Mouse (Mus musculus) hindbrain, embryonic 13.5 days (tissue): ENCODE data around the gene Disp3. TPM values are rescaled to one million over a fixed set of nuclear protein-coding genes. Genes with fewer than 3 reads are reported as not detected.

ENCODE experiments used
- ATAC-seq: fragments of 200-750 bp; cut with Nextera tagmentation; 2 replicates; pipeline ENCODE4 v1.8.0; 2017; ENCODE audit warnings: moderate TSS enrichment; ENCODE audit not compliant: low FRiP score
- H3K27ac ChIP-seq: fragments of 300-500 bp; sonication (generic); 2 replicates; pipeline ENCODE4 v1.5.1; 2015; ENCODE audit warnings: inconsistent platforms, mild to moderate bottlenecking, moderate library complexity
- H3K27me3 ChIP-seq: fragments of 300-500 bp; sonication (generic); 2 replicates; pipeline ENCODE4 v1.6.1; 2015; ENCODE audit warnings: mild to moderate bottlenecking, inconsistent platforms
- H3K36me3 ChIP-seq: fragments of 300-500 bp; sonication (generic); 2 replicates; pipeline ENCODE4 v1.6.1; 2015; ENCODE audit warnings: mild to moderate bottlenecking, inconsistent platforms
- H3K4me1 ChIP-seq: fragments of 300-500 bp; sonication (generic); replicated peaks from 2 replicates; pipeline ENCODE4 v1.6.1; 2015; ENCODE audit warnings: inconsistent platforms
- H3K4me2 ChIP-seq: fragments of 300-500 bp; sonication (generic); 2 replicates; pipeline ENCODE4 v1.6.1; 2015; ENCODE audit warnings: inconsistent platforms, mild to moderate bottlenecking, moderate library complexity
- H3K4me3 ChIP-seq: fragments of 300-500 bp; sonication (generic); 2 replicates; pipeline ENCODE4 v1.5.1; 2015; ENCODE audit warnings: mild to moderate bottlenecking, inconsistent platforms
- H3K9ac ChIP-seq: fragments of 300-500 bp; sonication (generic); 2 replicates; pipeline ENCODE4 v1.6.1; 2015; ENCODE audit warnings: mild to moderate bottlenecking, inconsistent platforms
- H3K9me3 ChIP-seq: fragments of 300-500 bp; sonication (generic); 2 replicates; pipeline ENCODE4 v1.6.1; 2016; ENCODE audit warnings: inconsistent platforms
- WGBS: fragments of 180-500 bp; shearing (Covaris S2); methylation state at CpG from one replicate; pipeline ENCODE4 v1.1.7; 2015; 5-methylcytosine and 5-hydroxymethylcytosine counted together
- polyA plus RNA-seq: library from polyadenylated mRNA; unstranded; fragments of >200 nt; fragmentation: Nextera tagmentation; extraction: Ambion mirVana; gene quantifications from 2 replicates; pipeline ENCODE4 v1.2.1, GENCODE M21; 2015

Gene Disp3
- polyA plus RNA-seq, 1 experiment from 2014 or later: 15.4 TPM

DNA sequence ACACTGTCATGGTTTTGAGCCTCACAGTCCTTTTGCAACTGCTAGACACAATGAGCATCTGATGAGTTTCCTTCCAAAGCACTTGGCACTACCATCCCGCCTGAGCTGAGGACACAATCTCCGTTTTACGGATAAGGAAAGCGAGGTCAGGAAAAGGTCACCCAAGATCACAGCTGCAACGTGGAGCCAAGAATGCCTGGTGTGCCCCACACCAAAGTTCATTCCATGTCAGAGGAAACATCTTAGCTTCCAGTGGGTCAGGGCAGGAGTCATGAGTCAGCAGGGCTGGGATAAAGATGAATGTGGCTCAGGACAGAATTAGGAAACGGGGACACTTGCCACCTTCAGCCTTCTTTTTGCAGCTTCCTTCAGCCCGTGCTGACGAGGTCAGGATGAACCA is 25.8 kb upstream of the Disp3 start:
- WGBS: 43% methylated on average over 8 of the region's 8 CpGs
- no peak overlapping the region for H3K27ac ChIP-seq
- no peak overlapping the region for H3K4me3 ChIP-seq
- H3K4me1 ChIP-seq: peaks cover 72% of the 10 kb centered on the region
- H3K36me3 ChIP-seq: no peaks in the 10 kb centered on the region
- no peaks in the 10 kb centered on the region for H3K9me3 ChIP-seq
- H3K27me3 ChIP-seq: 0 out of 2 replicates have a peak, but pooled peaks cover 2% of the 10 kb centered on the region
- H3K4me2 ChIP-seq: no peak overlapping the region
- no peak overlapping the region for H3K9ac ChIP-seq
- ATAC-seq: no peak

DNA sequence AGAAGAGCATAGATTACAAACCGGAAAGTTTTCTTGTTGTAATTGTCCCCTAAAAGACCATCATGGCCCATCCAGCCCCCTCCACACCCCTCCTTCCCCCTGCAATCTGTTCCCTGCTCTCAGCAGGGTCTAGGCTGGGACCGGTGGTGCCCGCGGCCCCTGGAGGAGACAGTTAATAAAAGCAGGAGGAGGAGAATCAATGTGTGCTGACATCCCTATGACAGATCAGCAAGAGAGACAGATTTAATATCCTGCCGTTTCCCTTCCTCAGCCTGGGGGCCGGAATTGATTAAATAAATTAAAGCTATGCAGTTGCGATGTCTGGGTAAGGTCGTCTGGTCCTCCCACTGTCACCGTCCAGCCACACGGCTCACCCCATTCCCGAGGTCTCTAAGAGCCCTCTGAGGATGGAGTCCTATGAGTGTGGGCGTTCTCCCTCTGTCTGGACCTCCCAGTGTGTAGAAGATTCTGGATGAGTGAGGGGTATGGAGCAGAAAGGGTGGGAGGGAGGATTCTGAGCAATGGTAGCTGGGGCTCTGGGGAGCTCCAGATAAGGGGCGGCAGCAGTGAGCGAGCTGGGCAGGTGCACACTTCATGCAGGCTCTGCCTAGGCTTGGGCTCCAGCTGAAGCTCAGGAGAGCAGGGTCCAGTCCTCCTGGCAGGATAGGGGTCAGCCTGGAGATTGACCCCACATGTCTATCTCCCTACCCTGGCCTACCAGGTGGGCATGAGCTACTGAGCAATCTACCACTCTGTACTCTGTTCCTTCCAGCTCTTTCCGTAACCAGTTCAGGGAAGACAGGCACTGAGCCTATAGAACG is 24.7 kb upstream of the Disp3 start:
- 40% methylated on average over 16 of the region's 16 CpGs for WGBS
- H3K27ac ChIP-seq: peak overlapping the region; percentile 76
- H3K4me3 ChIP-seq: no peak overlapping the region
- 0 out of 2 replicates have a peak overlapping the region, but pooled peaks have one; percentile 31 for H3K9ac ChIP-seq
- no peaks in the 10 kb centered on the region for H3K27me3 ChIP-seq
- no peaks in the 10 kb centered on the region for H3K36me3 ChIP-seq
- H3K4me1 ChIP-seq: peaks cover 63% of the 10 kb centered on the region
- H3K4me2 ChIP-seq: 0 out of 2 replicates have a peak overlapping the region, but pooled peaks have one; percentile 8
- peak; percentile 77 for ATAC-seq
- no peaks in the 10 kb centered on the region for H3K9me3 ChIP-seq

DNA sequence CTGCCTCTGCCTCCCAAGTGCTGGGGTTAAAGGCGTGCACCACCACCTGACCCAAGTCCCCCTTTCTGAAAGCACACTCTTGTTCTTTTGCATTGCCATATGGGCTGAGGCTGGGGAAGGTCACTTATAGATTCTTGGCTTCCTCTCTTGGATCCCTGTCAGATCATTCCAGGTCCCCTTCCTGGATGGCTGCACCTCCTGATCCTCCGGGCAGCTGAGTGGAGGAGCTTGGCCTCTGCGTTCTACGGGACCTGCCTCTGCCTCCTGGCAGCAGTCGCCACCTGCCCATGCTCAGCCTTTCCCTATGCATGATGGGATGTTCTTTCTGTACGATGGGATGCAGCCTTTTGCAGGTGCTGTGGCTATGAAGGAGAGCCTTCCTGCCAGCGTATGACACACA is 23.1 kb upstream of the Disp3 start:
- no peak overlapping the region for H3K4me3 ChIP-seq
- no peaks in the 10 kb centered on the region for H3K27me3 ChIP-seq
- no peak overlapping the region for H3K27ac ChIP-seq
- H3K36me3 ChIP-seq: no peaks in the 10 kb centered on the region
- no peaks in the 10 kb centered on the region for H3K9me3 ChIP-seq
- peaks cover 74% of the 10 kb centered on the region for H3K4me1 ChIP-seq
- 90% methylated on average over 7 of the region's 7 CpGs for WGBS
- no peak overlapping the region for H3K4me2 ChIP-seq
- no peak for ATAC-seq
- no peak overlapping the region for H3K9ac ChIP-seq

DNA sequence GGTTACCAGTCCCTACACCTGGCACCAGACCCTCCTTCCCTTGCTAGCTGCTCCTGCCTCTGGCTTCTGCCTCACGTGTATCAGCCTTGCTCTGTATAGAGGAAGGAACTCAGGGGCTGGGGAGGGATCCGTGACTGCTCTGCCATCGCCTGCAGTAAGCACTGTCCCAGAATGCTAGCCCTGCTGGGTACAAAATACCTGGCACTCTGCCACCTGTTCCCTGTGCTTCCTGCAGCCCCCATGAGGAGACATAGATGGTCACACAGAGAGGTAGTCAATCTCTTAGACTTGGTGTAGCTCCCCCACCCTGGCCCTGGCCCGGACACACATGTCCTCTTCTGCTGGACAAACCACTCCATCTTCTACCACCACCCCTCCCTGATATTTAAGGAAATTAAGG is 22.4 kb upstream of the Disp3 start:
- H3K4me1 ChIP-seq: peaks cover 73% of the 10 kb centered on the region
- no peak overlapping the region for H3K9ac ChIP-seq
- no peak for ATAC-seq
- no peak overlapping the region for H3K27ac ChIP-seq
- WGBS: 58% methylated on average over 4 of the region's 4 CpGs
- H3K27me3 ChIP-seq: no peaks in the 10 kb centered on the region
- no peak overlapping the region for H3K4me2 ChIP-seq
- no peaks in the 10 kb centered on the region for H3K36me3 ChIP-seq
- H3K9me3 ChIP-seq: no peaks in the 10 kb centered on the region
- H3K4me3 ChIP-seq: no peak overlapping the region

DNA sequence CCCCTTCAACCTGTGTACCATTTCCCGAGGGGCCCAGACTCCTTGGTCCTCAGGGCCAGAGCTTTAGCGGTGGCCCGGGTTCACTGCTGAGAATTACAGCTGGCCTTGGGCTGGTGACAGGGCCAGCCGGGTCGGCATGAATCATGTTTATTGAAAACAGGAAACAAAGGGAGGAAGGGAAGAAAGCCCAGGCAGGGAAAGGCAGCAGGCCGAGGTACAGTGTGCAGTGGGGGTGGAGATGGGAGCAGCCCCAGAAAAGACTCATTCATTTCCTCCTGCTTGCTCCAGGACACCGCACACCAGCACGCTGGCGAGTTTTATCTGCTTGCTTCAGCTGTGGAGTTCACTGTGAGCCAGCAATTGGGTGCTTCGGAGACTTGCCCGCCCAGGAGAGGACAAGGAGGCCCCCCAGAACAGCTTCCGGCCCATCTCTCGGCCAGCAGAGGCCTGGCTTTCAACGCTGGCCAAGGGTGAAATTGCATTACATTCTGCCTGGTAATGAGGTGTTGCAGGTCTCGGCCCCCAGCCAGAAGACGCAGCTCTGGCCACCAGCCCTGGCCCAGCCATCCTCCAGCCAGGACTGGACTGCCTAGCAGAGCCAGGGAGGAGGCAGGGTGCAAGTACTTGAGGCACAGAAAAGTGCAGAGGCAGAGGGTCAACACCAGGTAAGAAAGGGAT is 18.8 kb upstream of the Disp3 start:
- Histone ChIP-seq H3K4me3 (no peak overlapping the region), H3K9ac (peak overlapping the region; percentile 25; the same call in 1 of the 2 replicates), H3K27me3 (0 out of 2 replicates have a peak, but pooled peaks cover 5% of the 10 kb centered on the region), H3K4me2 (no peak overlapping the region), H3K9me3 (0 out of 2 replicates have a peak, but pooled peaks cover 4% of the 10 kb centered on the region), H3K27ac (peak overlapping the region; percentile 66), H3K4me1 (peaks cover 43% of the 10 kb centered on the region), H3K36me3 (no peaks in the 10 kb centered on the region)
- WGBS: 14% methylated on average over 16 of the region's 16 CpGs
- 0 out of 2 replicates have a peak, but pooled peaks have one; percentile 23 for ATAC-seq

DNA sequence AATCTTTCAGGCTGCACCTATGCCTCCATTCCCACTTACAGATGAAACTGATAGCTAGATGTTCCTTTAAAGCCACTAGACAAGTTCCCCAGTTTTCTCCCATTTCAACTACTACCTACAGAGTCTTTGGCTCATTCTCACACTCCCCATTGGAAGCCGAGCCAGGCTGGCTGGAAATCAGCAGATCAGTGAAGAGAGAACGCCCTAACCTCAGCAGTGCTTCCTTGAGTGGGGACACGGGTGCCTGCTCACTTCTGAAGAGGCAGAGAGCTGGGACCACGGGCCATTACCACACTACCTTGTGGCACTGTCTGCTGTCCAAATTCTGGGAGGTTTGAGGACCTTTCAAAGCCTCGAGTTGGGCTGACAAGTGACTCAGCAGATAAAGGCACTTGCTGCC is 11.0 kb upstream of the Disp3 start:
- 80% methylated on average over 5 of the region's 5 CpGs for WGBS

DNA sequence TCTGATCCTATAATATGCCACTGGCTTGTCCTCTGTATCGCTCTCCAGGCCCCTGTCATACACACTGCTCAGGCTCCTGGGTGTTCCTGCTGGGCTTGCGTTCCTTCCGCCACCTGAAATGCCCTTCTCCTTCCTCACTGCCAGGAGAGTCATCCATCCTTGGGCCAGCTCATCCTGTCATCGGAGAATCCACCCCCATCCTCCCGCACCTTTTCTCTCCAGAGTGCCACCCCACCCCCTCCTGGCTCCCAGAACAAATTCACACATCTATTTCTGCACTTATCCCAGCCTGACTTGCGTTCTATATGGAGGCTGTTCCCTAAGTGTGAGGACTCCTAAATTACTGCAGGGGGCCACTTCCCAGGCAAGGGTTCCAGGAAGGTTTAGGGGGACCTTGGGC is 9.9 kb upstream of the Disp3 start:
- H3K4me1 ChIP-seq: peaks cover 11% of the 10 kb centered on the region
- H3K4me3 ChIP-seq: no peak overlapping the region
- whole genome bisulfite sequencing: 74% methylated on average over 6 of the region's 6 CpGs
- H3K9ac ChIP-seq: no peak overlapping the region
- ATAC-seq: 0 out of 2 replicates have a peak, but pooled peaks have one; percentile 34
- no peaks in the 10 kb centered on the region for H3K36me3 ChIP-seq
- no peak overlapping the region for H3K27ac ChIP-seq
- H3K27me3 ChIP-seq: peaks cover 9% of the 10 kb centered on the region
- H3K4me2 ChIP-seq: no peak overlapping the region
- H3K9me3 ChIP-seq: no peaks in the 10 kb centered on the region

More for the DNA sequence above, 11.0 kb upstream of the Disp3 start:
- no peak overlapping the region for H3K4me2 ChIP-seq
- peaks cover 8% of the 10 kb centered on the region for H3K27me3 ChIP-seq
- H3K4me3 ChIP-seq: no peak overlapping the region
- H3K9me3 ChIP-seq: 0 out of 2 replicates have a peak, but pooled peaks cover 4% of the 10 kb centered on the region
- H3K27ac ChIP-seq: no peak overlapping the region
- H3K36me3 ChIP-seq: no peaks in the 10 kb centered on the region
- no peak for ATAC-seq
- peaks cover 4% of the 10 kb centered on the region; the same call in 1 of the 2 replicates for H3K4me1 ChIP-seq
- H3K9ac ChIP-seq: no peak overlapping the region

DNA sequence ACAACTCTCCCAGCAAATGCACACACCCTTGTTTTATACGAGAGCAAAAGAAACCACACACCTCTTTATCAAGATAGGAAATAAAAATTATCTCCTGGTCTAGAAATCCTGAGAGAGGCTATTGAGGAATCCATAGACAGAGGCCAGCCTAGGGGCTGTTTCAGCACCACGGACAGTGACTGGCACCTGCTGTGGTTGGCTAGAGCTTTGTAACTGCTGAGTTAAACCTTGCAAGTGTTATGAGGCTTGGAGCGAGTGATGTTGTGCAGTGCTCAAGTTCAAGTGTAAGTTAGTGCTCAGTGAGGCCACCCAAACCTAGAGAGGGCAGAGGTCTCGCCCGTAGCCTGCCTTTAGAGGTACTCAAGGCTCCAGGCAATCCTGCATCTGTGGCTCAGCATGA is 5.6 kb upstream of the Disp3 start:
- WGBS: 34% methylated on average over 5 of the region's 5 CpGs
- no peak for ATAC-seq
- no peaks in the 10 kb centered on the region for H3K36me3 ChIP-seq

DNA sequence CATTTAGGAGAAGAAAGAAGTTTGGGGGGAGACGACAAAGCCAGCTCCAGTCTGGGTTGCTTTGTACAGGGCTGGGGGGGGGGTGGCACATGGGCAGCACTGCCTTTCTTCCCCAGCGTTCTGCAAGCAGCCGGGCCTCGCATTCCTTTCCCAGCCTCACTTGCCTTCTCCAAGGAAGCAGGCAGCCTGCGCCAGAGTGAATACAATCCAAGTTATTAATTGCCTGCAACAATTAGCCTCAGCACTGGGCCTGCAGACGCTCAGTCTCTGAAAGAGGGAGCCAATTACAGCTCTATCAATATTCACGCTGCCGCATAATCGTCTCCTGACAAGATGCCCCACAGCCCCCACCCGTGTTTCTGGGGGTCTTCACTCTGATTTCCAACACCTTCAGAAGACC is 4.1 kb upstream of the Disp3 start:
- 26% methylated on average over 10 of the region's 10 CpGs for WGBS

More for the DNA sequence above, 5.6 kb upstream of the Disp3 start:
- Histone ChIP-seq H3K9me3 (no peaks in the 10 kb centered on the region), H3K27ac (no peak overlapping the region), H3K4me3 (no peak overlapping the region), H3K4me2 (no peak overlapping the region), H3K27me3 (peaks cover 7% of the 10 kb centered on the region), H3K9ac (no peak overlapping the region), H3K4me1 (peaks cover 45% of the 10 kb centered on the region)

DNA sequence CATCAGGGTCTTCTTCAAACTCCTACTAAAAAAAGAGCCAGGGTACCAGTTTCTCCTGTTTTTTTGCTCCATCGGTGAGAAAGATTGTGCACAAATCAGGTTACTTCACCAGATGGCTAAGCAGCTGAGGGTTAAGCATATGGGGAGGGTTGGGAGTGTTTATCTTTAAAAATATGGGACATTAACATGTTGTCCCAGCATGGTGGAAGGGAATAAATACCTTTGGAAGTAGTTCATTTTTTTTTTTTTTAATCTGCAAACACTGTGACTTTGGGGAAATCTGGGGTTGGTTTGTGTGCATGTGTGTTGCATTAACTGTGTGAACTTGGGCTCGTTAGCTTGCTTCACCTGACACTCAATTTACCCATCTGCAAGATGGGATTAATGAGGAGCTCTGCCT is 3.3 kb upstream of the Disp3 start:
- peaks cover 64% of the 10 kb centered on the region for H3K4me1 ChIP-seq
- H3K27me3 ChIP-seq: peaks cover 9% of the 10 kb centered on the region
- no peak for ATAC-seq
- WGBS: 67% methylated on average over 2 of the region's 2 CpGs
- no peak overlapping the region for H3K4me3 ChIP-seq
- no peaks in the 10 kb centered on the region for H3K9me3 ChIP-seq
- no peak overlapping the region for H3K9ac ChIP-seq
- no peak overlapping the region for H3K4me2 ChIP-seq
- no peak overlapping the region for H3K27ac ChIP-seq
- no peaks in the 10 kb centered on the region for H3K36me3 ChIP-seq

More for the DNA sequence above, 4.1 kb upstream of the Disp3 start:
- peaks cover 56% of the 10 kb centered on the region for H3K4me1 ChIP-seq
- no peaks in the 10 kb centered on the region for H3K9me3 ChIP-seq
- no peak overlapping the region for H3K4me2 ChIP-seq
- no peak for ATAC-seq
- no peaks in the 10 kb centered on the region for H3K36me3 ChIP-seq
- peaks cover 9% of the 10 kb centered on the region for H3K27me3 ChIP-seq
- no peak overlapping the region for H3K9ac ChIP-seq
- H3K4me3 ChIP-seq: no peak overlapping the region
- peak overlapping the region; percentile 66 for H3K27ac ChIP-seq

DNA sequence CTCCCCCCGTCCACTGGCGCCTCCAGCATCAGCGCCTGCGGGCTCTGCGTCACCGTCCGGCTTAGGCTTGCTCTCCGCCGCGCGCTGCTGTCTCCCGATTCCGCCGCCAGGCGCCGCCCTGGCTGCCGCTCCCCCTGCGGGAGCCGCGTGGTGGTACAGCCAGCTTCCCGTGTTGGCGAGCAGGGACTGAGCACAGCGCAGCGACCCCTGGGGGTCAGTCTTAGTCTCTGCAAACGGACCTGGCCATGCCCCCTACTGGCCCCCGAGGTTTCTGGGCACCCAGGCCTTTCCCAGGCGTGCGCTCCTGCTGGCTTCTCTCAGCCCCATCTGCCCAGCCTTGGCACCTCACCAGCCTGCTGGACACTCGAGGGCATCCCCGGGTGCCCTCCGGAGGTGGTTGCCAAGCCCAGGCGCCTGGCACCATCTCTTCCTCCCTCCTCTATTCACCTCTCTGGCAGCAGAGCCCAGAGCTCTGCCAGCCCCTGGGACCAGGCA is 337 bp upstream of the Disp3 start:
- WGBS: 2% methylated on average over 31 of the region's 32 CpGs
- peak overlapping the region; percentile 90 for H3K27ac ChIP-seq
- peak overlapping the region; percentile 82 for H3K4me3 ChIP-seq
- peak overlapping the region; percentile 88 for H3K9ac ChIP-seq
- peaks cover 85% of the 10 kb centered on the region for H3K4me1 ChIP-seq
- no peaks in the 10 kb centered on the region for H3K9me3 ChIP-seq
- H3K4me2 ChIP-seq: peak overlapping the region; percentile 83
- peak; percentile 92; the same call in 1 of the 2 replicates for ATAC-seq
- H3K36me3 ChIP-seq: no peaks in the 10 kb centered on the region
- 0 out of 2 replicates have a peak, but pooled peaks cover 6% of the 10 kb centered on the region for H3K27me3 ChIP-seq

DNA sequence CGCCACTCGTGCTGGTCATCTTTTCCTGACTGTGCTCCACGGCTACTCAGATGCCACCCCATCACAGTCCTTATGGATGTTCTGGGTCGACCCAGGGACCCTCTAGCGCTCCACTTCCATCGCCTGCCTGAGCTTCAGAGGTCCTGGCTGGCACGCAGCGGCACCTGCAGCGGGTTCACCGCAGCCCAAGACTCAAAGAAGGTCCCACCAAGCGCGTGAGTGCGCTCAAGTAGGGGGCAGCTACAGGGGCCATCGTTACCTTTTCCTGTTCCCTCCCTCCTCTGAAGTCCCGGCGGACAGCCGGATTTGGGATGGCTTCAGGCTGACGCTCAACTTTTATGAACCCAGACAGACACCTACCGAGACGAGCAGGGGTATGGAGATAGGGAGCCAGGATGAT is 724 bp downstream of the Disp3 start:
- WGBS: 2% methylated on average over 20 of the region's 20 CpGs
- Histone ChIP-seq H3K27me3 (0 out of 2 replicates have a peak, but pooled peaks cover 6% of the 10 kb centered on the region), H3K27ac (peak overlapping the region; percentile 90), H3K36me3 (no peaks in the 10 kb centered on the region), H3K4me1 (peaks cover 84% of the 10 kb centered on the region), H3K9me3 (no peaks in the 10 kb centered on the region), H3K4me2 (peak overlapping the region; percentile 83), H3K4me3 (peak overlapping the region; percentile 82), H3K9ac (peak overlapping the region; percentile 88)
- ATAC-seq: 0 out of 2 replicates have a peak, but pooled peaks have one; percentile 5
